Mouse (Mus musculus) cerebellum, postnatal 36 days (tissue): ENCODE measurements around the gene Jmjd8.
A peak's percentile ranks its signal among the peaks of the same experiment; 100 is the strongest.
"Not testable (repeated sequence)": the region's sequence is repeated elsewhere in the genome, so short reads cannot be mapped to it uniquely, and the experiment has no call there.

Source experiments
- DNase-seq, 2 experiments: peaks; one replicate each; pipeline ENCODE4 v3.0.0; 2021 to 2022; ENCODE audit warnings: mixed read lengths in 2 of 2

The Jmjd8 gene

DNA sequence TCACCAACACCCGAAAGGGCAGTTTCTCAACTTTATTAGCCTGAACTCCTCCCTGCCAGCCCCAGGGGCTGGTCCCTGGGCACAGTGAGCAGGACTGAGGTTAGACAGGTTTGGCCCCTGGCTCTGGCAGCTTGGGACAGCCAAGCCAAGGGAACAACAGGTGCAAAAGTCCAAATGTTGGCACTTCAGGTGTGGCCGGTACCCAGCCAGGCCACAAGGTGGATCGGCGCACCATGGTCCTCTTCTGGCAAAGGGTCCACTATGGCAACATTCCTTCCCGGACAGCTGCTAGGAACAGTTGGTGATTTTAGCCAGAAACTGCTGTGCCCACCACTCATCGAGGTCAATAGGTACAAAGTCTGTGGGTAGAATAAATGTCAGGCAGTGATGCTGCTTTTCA lies 35.0 kb downstream of the Jmjd8 start:
- DNase-seq: no peak

DNA sequence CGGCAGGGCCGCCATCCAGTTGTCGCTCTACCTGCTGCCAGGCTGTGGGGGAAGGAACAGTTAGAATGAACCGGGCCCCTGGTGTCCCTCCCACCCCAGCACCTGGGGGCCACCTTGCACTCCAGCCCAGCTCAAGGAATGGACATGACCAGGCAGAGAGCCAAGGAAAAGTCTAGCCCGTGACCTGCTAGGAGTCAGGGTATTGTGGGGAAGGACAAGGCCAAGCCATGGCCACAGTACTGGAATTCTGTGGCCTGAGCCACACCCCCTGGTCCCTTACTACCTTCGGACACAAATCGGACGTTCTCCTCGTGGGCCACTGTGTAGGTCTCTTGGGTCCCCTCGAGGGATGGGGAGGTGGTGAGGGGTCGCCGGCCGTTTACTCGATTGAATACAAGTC lies 35.6 kb downstream of the Jmjd8 start:
- DNase-seq: no peak

DNA sequence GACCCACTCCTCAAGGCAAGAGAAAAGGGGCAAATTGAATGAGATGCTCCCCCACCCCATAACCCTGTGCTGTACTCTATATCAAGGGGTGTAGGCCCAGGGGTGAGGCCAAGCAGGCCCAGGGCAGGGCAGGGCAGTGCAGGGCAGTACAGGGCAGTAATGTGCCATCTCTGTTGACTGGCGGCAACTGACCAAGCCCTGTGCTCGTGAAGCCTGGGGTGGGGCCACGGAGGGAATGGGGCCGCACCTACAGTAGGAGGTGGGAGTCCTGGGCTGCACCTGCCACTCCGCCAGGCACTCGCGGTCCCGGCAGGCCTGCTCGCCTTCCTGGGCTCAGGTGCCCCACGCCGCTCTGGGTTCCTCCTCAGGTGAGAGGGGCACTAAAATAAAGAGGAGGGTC lies 36.6 kb downstream of the Jmjd8 start:
- no peak for DNase-seq

DNA sequence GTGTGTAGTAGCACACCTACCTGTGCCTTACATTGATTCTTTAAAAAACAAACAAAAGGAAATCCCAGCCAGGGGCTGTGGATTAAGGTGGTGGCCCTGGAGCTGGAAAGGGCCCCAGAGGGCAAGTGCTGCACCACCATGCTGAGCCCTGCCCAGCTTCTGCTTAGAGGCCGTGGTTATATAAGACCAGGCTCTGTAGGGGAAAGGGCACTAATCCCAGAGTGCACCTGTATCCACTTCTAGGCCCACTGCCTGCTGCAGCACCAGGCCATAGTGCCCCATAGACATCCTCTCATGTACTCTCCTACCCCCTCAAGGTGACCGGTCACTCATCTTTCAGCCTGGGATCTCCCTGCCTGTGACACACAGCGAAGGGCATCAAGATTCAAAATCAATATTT lies 37.5 kb downstream of the Jmjd8 start:
- no peak for DNase-seq

DNA sequence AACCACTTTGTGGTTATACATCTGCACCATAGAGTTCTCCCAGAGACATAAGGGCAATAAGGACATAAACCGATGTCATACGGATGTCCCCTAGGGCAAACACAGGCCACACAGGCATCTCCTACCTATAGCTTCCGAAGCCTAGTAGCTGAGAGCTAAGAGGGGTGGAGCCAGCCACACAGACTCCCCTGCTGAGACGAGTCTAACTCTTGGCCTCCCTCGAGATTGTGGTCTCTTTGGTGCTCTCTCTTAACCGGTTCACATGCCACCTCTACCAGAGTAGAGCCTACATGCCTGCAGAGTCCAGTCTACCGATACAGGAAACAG lies 38.8 kb downstream of the Jmjd8 start:
- no peak for DNase-seq

DNA sequence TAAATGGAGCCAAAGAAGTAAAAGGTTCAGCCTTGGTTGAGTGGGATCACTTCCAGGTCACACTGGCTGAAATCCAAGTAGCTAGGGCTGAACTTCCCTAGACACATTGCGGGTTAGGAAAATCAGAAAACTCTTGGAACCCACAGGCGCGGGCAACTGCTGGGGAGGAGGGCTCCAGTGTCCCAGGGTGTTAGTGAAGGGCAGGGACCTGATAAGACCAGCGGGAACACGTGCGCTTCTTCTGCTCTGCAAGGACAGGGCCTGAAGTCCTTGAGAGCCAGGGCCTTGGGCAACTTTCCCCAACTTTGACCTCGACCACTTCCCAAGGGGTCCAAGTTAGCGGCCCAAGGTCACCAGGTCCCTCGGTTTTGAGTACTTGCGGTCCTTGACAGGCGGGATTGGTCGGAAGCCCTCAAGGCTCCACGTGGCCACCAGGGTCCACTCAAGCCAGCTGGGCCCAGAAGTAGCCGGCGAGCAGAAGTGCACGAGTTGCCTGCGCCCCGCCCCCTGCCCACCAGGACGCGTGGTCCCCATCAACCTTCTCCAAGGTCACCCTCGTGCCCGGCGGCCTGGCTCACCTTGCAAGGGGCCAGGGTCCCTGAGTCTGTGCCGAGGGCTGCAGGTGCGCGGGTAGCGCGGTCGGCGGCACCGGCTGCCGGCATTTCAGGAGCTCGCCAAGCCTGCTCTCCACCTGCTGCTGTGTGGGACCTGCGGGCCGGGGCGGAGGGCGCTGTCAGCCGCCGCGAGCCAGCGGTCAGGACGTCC lies 39.4 kb downstream of the Jmjd8 start:
- peak in 1 of 2 experiments; percentile 56 for DNase-seq

DNA sequence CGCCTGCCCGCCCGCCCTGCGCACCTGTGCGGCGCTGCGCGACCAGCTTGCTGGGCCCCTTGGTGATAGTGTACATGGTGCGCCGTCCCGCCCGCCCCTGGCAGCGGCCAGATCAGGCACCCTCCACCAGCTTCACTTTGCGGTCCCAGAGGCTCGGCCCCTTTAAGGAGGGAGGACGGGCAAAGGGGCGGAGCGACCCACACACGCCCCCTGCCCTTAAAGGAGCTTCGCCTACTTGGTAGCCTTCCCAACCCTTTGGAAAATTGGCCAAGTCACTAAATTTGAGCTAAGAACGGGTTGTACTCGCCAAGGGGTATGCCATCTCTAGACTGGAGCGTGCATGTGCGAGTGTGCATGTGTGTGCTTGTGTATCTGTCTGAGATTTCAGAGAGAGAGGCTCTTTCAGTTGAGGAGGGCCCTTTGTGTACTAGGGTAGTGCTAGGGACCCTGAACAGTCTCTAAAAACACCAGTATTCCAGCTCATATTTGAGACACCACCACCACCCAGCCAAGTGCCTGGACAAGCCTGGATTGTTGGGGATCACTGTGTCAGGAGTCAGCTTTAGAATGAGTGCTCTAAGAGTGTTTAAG lies 40.0 kb downstream of the Jmjd8 start, which contains the start of gene Mcrip2:
Gene Mcrip2, minus strand, starts transcription at position 164 of the 591 bp plus-strand sequence.
- DNase-seq: peak; percentile 75 to 78

DNA sequence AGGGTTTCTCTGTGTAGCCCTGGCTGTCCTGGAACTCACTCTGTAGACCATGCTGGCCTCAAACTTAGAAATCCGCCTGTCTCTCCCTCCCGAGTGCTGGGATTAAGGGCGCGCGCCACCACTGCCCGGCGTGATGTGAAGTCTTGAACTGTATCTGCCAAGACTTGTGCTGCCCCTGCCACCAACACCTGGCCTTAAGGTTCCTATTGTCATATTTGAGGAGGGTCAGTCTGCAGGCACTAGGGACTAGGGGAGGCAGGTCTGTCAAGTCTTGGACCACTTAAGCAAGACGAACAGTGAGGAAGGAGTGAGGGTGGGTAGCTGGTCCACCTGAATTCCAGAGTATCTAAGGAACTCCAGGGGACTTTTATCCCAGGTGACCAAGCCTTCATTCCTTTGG lies 40.8 kb downstream of the Jmjd8 start:
- no peak for DNase-seq

DNA sequence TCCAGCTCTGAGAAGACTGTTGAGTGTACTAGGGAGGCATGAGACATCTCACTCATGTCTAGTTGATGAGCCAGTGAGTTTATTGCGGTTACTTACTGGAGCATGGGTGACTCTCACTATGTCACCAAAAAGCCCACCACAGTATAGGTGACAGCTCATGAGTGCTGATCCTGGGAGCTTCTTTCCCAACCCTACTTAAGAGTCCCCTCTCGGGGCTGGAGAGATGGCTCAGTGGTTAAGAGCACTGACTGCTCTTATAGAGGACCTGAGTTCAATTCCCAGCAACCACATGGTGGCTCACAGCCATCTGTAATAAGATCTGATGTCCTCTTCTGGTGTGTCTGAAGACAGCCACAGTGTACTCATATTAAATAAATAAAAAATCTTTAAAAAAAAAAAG lies 41.3 kb downstream of the Jmjd8 start:
- DNase-seq: no peak

DNA sequence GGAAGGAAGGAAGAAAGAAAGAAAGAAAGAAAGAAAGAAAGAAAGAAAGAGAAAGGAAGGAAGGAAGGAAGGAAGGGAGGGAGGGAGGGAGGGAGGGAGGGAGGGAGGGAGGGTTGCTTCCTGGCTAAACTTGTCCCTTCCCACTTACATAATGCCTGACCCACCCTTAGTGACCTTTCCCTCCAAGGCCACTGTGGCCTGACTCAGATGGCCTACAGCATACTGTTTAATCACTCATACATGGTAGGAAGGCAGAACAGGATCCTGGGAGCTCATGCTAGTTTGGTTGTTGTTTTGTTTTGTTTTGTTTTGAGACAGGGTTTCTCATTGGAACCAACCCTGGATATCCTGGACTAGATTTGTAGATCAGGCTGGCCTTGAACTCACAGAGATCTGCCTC lies 42.9 kb downstream of the Jmjd8 start:
- not testable (repeated sequence) for DNase-seq

DNA sequence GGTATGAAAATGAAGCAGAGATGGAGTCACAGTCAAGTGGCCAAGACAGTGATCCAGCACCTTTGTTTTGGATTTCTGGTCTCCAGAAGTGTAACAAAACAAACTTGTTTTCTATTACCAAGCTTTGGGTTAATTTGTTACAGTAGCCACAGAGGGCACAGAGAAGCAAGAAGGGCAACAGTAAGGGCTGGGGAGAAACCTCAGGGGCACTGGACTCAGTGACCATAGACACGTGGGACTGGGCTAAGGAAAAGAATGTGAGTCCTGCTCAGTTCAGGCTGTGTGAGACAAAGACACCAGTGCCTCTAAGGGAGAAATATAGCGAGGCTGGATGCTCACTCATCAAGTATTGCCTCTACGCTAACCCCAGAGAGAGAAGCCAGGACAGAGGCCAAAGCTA lies 44.0 kb downstream of the Jmjd8 start:
- no peak for DNase-seq

DNA sequence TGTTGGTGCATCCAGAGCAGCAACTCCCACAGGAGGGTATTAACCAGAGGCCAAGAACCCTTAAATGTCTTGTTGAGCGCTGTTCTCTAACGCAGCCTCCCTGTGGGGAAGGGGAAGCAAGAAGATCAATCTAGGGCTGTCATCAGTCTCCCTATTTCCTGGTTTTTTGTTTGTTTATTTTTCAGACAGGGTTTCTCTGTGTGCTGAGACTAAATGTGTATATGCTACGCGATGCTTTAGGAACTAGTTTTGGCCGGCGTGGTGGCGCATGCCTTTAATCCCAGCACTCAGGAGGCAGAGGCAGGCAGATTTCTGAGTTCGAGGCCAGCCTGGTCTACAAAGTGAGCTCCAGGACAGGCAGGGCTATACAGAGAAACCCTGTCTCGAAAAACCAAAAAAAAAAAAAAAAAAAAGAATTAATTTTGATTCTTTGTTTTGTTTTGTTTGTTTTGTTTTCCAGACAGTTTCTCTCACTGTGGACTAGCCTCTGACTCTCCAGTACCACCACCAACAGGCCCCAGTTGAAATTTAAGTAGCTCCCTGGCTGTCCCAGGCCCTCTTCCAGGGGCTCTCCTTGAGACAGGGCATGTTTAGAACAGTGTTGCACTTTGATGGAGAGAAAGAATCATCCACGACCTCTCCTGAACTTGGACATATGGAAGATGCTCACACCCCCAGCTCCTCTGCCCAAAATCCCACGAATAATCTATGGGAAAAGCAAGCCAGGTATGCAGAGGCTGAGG lies 44.9 kb downstream of the Jmjd8 start:
- no peak for DNase-seq

DNA sequence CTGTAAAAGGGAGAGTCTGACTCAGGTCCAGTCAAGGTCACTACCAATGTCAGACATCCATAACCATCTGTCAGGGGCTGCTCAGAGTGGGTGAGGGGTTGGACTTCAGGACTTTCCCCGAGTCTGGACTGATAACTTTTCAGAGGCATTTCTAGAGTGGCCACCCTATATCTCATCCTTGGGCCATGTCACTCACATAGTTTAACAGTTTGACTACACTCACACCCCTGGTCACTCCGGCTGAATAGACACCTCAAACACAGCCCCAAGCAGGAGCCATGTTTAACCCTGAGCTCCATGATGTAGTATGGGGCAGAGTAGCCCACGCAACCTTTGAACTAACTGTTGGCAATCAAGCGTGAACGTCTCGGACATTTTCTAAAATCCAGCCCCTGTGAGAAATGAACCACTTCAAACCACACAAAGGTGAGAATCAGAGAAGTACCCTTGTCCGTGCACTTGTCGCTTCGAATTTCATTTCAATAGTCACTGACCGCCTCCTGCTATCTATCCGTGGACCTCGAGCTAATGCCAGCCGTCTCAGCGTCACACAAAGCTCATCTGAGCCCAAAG lies 45.6 kb downstream of the Jmjd8 start:
- no peak for DNase-seq

DNA sequence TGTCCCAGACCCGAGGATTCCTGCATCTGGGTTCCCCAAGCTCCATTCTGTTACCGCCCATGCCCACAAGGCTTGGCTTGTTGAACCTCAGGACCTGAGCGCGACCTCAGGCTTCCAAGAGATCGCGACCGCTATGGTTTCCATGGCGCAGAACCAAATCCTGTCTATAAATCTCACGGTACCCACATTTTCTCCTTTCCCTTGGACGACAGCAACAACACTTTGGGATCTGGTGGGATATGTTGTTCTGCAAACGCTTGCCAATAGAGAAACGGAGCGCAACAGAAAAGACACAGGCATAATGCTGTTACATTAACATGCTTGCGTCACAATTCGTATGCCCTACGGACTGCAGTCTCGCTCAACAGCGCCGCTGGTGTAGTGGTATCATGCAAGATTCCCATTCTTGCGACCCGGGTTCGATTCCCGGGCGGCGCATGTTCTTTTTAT lies 46.1 kb downstream of the Jmjd8 start, which contains the start of gene Mettl26:
Gene Mettl26, plus strand, starts transcription at position 354 of the 450 bp plus-strand sequence.
- peak; percentile 91 to 98 for DNase-seq

DNA sequence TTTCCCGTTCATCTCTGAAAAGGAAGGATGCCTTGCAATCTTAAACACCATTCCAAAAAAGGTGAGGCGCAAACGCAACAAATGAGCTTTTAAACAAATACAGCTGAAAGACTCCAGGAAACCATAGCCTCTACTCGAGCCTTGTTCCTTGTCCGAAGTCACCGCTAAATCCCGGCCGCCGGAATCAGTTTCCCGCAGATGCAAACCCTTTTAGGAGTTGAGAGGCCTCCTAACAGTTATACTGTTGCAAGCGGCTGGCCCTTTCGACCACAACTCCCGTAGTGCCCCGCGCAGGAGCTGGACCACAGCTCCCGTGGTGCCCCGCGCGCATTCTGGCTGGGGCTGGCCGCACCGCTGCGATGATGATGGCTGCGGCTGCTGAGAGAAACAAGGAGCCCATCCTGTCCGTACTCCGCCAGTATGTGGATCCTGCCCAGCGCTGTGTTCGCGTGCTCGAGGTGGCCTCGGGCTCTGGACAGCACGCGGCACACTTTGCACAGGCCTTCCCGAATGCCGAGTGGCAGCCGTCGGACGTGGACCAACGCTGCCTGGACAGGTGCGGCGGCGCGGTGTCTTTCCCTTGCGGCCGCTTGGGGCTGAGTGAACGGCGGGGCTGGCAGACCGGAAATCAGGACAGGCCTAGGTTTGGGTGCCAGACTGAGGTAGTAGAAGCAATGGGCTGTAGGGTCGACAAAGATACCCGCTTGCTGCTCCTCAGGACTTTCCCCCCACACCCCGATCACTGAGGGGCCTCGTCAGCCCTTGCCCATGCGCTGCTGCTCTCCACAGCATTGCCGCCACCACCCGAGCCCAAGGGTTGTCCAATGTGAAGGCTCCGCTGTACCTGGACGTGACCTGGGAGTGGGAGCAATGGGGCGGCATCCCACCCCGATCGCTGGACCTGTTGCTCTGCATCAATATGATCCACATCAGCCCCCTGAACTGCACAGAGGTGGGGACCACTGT lies 46.8 kb downstream of the Jmjd8 start:
- peak; percentile 91 to 92 for DNase-seq

DNA sequence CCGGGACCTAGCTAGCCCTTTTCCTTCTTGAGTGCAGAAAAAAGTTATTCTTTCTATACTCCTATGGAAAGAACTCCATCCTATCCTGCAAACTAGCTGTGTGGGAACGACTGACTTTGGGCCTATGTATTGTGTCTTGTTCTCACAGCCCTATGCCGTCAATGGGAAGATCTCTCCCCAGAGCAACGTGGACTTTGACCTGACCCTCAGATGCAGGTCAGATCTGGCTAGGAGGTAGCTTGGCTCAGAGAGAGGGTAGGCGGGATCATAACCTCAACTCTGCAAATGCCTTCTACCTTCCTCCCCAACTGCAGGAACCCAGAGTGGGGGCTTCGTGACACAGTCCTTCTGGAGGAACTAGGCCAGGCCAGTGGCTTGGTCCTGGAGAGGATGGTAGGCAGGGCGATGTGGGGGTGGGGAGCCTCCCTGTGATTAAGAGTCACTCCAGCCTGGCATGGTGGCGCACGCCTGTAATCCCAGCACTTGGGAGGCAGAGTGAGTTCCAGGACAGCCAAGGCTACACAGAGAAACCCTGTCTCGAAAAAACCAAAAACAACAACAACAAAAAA lies 47.8 kb downstream of the Jmjd8 start:
- DNase-seq: no peak

DNA sequence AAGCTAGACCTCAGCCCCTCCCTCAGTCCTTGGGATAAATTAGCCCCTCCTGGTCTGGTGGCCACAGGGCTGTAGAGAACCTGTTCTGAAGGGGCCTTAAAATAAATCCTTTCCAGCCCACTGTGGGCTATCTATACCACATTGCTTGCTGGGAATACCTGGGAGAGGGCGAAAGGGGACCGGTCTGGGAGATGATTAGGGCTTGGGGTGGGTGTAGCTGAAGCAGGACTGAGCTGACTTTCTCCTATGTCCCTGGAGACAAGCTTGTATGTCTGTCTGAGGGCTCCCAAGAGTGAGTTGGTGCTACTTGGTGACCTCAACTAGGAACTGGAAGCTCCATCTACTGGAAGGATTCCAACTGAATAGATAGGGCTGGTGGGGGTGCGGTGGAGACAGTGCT lies 48.4 kb downstream of the Jmjd8 start:
- no peak for DNase-seq

DNA sequence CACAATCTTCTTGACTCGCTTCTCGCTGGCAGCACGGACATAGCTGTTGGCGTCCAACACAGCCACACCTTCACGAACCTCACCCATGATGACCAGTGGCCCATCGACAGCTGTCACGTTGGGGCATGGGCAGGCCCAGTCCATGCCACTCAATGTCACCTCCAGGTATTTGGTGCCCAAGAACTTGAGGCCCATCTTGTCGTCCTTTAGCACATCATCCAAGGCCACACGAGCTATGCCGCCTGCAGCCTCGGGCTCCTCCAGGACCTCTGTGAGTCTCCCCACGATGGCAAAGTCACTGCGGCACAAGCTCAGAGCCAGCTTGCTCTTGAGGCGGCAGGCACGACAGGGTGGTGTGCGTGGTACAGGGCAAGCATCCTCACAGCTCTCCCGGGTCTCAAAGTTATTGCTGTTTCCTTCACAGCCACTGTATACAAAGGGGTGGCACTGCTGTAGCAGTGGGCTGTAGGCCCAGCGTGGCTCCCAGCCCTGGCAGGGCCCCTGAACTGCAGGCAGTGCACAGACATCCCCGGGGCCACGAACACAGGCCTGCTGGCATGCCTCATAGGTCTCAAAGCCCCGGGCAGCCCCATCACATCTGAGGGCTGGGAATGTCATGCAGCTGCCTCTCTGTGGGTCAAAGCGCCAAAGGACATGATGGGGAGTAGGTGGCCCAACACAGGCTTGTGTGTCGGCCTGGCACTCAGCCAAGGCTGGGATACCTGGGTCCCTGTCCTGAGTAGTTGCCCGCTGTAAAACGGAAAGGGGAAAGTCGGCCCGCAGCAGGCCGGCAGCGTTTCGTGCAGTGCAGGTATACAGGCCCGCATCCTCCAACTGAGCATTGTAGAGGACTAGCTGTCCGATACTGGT lies 49.3 kb downstream of the Jmjd8 start:
- DNase-seq: no peak

DNA sequence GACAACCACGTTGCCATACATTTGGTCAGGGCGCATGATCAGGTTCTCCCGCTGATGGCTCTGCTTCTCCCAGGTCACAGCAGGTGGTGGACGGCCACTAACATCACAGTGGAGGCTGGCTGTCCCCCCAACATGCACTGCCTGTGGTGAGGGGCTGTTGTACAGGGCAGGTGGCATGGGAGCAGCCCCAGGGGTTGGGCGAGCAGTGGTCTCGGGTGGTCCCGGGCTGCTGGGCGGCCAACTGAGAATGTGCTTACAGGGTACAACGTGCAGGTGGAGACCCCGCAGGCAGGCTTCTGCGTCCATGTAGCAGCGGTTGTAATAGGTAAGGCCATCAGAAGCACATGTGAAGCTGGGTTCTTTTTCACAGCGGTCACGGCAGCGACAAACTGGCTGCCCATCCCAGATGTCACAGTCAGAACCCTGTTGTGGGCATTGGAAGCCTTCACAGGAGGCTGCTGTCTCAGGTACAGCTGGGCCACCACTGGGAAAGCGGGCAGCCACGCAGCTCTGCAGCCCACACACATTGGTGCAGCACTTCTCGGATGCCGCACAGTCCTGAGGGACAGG lies 50.0 kb downstream of the Jmjd8 start:
- no peak for DNase-seq

DNA sequence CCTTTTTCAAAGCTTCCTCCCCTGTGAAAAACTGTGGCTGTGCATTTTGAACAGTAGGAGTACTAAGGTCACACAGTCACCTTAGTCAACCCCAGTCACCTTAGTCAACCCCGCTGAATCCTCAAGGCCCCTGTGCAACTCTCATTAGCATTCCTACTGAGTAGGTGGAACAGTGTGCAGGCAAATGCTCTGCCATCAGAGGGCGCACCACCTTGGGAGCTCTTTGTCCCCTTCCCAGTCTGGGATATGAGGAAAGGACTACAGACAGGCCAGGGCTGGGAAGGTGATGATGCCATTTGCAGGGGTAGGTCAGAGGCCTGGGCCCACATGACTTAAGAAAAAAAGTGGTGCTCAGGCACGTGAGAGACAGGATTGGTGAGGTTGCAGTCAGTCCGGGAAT lies 50.6 kb downstream of the Jmjd8 start:
- DNase-seq: peak in 1 of 2 experiments; percentile 48

DNA sequence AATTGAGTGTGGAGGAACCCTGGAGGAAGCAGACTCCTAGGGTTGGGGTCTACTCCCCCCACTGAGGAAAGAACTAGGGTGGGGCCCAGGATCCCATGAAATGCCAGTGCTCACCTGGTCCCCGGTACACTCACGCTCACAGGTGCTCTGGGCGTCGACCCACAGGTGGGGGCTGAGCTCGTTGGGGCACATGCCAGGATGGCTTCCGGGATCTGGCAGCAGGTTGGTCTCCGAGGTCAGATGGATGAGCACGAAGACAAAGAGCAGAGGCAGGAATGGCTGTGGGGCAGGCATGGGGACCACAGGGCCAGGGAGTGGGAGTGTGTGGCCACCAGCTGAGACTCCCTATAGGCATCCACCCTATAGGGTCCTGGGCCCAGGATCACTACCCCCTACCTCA lies 51.1 kb downstream of the Jmjd8 start:
- no peak for DNase-seq
